Mouse (Mus musculus) c-Kit-positive CD71-positive TER-119-positive erythroid progenitor cells, embryonic 14.5 days (primary cell): ENCODE measurements around the gene 9230104L09Rik.

Source experiments
- DNase-seq: peaks from one replicate; pipeline ENCODE4 v3.0.0-alpha.2; 2013; ENCODE audit warnings: low spot score

9230104L09Rik gene

DNA sequence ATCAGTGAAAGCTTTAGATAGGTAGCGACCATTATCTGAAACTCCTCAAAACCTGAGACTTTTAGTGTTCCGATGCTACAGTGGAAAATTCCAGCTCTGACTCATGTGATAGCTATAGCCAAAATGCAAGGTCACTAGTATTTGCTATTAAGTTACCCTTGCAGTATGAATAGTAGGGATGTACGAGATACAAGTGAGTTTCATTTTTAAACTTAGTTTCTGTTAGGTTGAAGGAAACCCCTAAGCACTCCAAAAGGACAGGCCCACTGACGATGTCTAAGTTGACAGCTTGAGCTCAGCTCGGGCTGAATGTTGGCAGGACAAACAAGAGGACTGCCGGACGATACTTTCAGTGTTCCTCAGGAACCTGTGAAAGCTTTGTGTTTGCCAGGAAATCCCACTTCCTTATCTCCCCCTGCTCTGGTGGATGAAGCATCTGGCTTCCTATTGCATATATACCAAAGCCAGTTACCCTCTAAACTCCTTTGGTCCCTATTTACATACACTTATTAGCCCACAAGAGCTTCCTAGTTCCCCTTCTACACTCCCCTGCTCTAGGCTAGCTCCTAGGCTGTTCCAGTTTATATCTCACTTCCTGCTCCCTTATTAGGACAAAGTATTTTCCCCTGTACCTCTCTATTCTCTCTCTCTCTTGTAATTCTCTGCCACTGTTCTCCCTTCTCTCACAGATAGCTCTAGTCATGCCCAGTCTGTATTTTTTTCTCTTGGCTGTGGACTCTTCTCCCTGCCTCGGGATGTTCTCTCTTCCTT lies 8.0 kb downstream of the 9230104L09Rik start:
- DNase-seq = no peak

DNA sequence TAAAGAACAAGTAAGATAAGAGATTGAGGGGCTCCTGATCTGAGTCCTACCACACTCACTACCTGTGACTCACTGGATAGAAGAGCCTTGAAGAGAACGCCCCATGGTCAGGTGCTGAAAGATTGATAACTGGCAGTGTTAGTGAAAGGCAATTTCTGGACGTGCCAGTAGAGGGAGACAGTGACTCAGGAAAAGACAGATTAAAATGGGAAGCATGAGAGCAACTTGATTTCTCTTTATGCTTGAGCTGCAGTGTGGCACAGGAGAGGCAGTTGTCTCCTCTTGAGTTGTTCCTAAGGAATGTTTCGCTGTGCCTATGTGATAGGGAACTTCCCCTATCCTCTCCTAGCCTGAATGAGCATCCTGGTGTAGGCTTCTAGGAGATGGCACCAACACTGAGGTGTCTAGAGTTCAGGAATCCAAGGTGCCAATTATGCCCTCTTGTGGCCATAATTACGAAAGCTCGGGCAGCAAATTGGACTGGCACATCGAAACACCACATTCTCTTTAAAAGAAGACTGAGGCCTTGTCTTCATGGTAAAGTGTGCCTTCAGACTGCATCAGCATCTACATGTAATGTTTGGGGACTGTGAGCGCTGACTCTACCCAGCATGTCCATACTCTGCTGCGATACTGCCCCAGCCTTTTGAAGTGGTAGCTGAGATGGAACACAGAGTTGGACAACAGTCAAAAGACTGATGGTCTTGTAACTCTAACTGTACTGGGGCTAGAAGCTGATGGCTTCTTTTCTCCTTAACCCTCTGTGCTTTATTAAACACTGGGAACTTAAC lies 13.5 kb downstream of the 9230104L09Rik start:
- peak; percentile 55 for DNase-seq

DNA sequence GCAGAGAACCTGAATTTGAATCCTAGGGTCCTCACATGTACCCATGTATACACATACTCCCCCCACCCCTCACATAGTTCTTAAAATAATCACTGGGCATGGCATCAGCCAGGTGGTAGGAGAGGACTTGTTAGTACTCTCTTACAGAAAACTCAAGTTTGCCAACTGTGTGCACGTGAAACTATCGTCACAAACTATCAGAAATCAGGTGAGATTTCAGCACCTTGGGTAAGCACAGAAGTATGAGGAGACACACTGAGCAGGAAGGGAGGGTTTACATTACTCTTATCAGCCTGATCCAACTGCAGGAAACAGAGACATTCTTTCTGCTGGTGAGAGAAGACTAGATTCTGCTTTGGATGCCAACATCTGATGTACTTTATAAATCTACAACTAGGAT lies 25.6 kb downstream of the 9230104L09Rik start:
- no peak for DNase-seq

- no peak for DNase-seq
Measured at GRCm38 (mm10) chr2:148838075-148838777, 26.6 kb downstream of the 9230104L09Rik start.

DNA sequence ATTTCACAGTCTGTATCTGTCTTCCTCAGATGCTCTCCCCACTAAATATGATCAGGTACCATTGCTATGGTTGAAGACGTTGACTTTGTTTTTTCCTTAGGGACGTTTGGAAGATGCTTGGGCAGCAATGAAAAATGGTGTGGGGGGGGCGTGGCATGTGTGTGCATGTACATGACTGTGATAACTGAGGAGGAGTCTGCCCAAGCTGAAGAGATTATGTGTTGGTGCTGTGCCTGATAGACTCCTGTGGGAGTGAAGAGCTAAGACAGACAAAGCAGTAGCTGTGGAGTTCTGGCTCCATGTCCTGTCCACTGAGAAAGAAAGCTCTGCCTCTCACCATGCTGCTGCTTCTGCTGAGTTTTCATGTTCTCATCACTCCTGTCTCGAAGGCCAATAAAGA lies 29.9 kb downstream of the 9230104L09Rik start, which contains the start of gene Cst9:
Cst9 (plus strand) TSS at position 236 of the 400 bp plus-strand sequence.
- DNase-seq = no peak

DNA sequence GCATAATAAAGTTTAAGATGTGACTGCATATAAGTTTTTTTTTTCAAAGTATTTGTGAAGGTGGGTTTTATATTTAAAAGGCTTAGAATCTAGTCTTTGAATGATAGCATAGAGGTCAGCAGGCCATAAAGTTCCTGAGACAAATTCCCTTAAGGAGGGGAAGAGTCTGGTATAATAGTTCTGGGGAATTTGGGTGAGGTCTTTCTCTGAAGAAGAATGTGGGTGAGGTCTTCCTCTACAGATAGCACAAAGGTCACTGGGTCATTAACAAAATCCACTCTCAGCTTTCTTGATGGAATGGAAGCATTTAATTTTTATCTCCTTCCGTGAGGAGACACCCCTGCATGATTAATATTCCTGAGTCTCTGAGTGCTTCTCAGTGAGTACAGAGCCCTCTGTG lies 38.9 kb downstream of the 9230104L09Rik start:
- DNase-seq = no peak

GRCm38 (mm10) chr2:148819909-148820308 lies 44.9 kb downstream of the 9230104L09Rik start, which contains the start of gene Cst13:
Gene Cst13 (plus strand): TSS chr2:148820081.
- DNase-seq = no peak

DNA sequence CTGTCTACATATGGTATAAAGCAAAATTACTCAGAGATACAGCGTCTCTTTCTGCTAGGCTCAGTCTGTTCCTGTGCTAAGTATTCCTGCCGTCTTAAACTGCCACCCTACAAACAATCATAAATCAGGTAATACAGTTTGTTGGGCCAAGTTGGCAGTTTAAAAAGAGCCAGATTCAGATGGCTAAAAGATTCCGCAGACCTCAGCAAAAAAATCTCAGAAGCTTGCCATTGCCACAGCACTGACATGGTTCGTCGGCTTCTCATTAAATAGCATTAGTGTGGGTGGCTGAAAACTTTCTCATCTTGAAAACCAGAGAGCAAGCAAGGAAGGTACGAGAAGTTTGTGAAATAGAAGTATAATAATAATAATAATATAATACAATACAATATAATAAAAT lies 58.1 kb downstream of the 9230104L09Rik start:
- DNase-seq = no peak

DNA sequence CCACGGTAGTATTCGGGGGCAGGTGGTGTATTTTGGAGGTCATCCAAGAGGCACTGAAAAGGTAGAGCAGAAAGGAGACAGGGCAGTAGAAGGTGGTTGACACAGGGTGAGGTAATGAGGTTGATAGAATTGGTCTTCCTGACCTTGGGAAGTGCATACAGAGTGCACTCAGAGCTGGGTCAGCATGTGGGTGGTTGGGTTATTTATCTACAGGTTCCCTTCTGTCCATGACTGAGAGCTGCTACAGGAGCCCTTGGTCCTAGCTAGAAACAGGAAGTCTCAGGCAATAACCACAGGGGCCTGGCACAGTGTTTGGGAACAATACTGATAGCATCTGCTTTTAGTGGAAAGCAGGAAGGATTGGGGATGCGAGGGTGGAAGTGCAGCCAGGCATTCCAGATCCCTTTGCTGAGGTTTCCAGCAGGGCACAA lies 63.3 kb downstream of the 9230104L09Rik start:
- DNase-seq = no peak

- DNase-seq = no peak
Measured at GRCm38 (mm10) chr2:148798485-148798884, 66.4 kb downstream of the 9230104L09Rik start, which contains the start of gene Cst8. Gene Cst8 (plus strand): TSS chr2:148798785.
